Mouse (Mus musculus) cerebellum, adult 11-12 months (tissue): ENCODE data around the gene Pxt1.
"Not testable (repeated sequence)": the region's sequence is repeated elsewhere in the genome, so short reads cannot be mapped to it uniquely, and the experiment has no call there.

Experiments
- DNase-seq: peaks from one replicate; pipeline ENCODE4 v3.0.0; 2022

Gene Pxt1

DNA sequence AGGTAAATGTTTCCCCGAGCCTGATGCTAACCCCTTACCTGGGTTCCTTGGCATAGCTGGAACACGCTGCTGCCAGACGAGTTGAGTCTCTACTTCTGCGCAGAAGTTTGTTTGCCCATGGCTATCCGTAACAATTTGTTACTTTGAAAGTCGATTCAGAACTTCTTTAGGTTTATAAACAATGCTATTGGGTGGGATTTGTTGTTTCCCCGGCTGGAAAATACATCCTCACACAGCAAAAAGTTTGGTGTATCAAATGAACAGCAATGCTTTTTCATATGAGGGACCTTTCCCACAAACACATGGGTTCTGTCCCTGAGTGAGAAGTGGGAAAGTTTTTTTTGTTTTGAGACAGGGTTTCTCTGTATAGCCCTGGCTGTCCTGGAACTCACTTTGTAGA is at the start of gene Pxt1:
Pxt1 (minus strand) TSS at position 101 of the 400 bp plus-strand sequence.
- no peak for DNase-seq

DNA sequence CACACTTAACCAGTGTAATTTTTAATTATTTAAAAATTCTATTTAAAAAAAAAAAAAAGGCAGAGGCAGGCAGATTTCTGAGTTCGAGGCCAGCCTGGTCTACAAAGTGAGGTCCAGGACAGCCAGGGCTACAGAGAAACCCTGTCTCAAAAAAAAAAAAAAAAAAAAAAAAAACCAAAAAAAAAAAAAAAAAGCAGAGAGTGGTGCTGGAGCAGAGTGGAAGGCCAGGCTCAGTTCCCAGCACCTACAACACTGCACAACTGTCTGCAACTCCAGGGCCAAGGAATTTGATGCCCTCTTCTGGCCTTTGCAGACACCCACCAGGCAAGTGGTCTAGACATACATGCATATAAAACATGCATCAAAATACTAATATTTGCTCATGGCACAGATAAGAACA is 49.4 kb upstream of the Pxt1 start:
- not testable (repeated sequence) for DNase-seq

DNA sequence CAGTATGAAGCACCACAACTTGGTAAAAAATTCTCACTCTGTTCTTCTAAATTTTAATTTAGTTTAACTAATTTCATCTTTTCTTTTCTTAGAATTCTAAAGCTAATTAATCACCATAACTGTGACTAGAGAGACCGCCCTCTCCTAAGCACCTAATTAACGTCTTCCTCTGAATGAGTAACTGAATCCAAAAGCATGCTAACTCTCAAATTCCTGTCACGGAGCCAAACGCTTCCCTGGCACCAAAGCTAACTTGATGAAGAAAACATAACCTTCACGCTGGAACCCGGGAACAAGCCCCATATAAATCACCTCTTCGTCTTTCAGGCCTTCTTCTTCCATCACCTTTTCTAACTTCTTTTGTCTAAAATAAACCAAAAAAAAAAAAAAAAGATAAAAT is 48.5 kb upstream of the Pxt1 start:
- DNase-seq = no peak

DNA sequence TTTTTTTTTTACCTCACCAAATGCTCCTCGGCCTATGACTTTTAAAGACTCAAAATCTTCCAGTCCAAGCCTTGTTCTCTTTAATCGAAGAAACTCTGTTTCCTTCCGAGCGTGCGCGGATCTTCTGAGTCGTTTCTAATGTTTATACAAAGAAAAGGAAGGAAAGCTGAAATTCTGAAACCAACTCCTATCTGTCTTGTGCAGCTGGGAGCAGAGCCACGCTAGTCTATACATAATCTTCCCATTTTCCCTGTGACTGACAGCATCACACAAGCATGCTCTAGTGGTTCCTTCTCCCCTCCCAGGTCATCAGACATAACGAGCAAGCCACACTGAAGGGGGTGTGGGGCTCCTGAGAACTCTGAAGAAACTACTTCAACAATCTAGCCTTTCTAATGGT is 47.6 kb upstream of the Pxt1 start:
- no peak for DNase-seq

DNA sequence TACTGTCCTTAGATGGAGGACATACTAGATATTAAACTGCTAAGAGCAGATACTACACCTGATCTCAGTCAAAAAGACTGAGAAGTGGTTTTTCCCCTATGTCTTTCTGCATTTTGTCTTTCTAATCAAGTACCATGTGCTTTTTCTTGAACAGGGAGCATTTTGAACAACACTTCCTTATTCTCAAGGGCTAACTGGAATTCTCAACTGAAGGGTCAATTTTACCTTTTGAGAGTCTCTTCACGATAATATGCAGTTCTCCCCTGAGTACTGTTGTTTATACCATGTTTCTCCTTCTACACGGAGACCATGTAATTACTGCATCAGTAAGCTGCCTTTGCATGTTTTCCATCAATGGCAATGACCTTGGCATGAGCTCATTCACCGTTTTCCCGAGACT is 46.4 kb upstream of the Pxt1 start:
- DNase-seq = no peak

DNA sequence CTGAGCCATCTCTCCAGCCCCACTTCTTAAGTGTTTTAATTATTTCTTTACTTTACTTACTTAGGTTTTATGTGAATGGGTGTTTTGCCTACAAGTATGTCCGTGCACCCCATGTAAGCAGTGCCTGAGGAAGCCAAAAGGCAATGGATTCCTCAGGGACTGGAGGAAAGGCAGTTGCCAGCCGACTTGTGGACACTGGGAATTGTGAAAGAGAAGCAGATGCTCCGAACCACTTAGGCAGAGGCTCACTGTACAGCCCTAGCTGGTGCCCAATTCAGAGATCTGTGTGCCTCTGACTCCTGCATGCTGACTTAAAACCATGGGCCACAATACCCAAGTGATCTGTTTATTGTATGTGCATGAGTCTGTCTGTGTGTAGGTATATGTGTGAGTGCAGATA is 45.4 kb upstream of the Pxt1 start:
- DNase-seq = no peak

DNA sequence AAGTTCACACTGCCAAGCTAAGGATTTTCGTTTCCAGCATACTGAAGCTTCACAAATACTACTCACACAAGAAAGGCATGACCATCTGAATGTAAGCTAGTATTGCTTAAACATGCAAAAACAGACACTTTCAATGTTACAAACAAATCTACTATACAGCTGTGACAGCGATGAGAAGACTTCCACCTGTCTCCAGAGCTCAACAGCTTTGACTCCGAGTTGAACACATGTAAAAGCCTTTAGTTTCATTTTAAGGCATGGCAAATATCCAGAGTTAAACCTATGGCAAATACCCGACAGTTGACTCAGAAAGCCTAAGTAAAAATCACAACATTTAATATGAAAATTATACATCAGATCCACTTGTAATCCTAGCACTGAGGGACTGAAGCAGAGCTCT is 44.7 kb upstream of the Pxt1 start:
- DNase-seq = no peak

DNA sequence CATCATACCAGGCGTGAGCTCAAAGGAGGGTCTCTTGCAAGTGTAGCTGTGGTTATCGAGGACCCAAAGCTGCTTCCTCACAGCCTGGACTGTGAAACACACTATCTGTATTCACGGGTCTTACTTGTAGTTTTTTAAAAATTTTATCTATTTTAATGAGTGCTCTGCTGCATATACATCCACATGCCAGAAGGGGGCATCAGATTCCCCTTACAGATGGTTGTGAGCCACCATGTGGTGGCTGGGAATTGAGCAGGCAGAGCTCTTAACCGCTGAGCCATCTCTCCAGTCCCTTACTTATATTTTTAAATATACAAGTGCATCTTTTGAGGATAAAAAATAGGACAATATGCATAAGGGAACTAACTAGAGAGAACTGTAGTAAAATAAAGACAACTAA is 44.1 kb upstream of the Pxt1 start:
- DNase-seq = no peak

DNA sequence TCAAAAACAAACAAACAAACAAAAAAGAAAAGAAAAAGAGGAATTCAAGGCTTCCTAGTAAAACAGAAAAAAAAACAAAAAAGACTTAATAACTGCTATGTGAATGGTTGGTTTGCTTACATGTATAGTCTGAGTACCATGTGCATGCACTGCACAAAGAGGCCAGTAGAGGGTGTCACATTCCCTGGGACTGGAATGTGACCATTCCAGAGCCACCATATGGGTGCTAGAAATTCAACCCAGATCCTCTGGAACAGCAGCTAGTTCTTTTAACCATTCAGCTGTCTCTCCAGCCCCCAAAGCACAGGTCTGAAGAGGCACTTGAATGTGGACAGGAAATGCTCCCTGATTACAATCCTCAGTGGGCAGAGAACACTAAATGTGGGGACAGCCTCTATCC is 43.2 kb upstream of the Pxt1 start:
- no peak for DNase-seq

DNA sequence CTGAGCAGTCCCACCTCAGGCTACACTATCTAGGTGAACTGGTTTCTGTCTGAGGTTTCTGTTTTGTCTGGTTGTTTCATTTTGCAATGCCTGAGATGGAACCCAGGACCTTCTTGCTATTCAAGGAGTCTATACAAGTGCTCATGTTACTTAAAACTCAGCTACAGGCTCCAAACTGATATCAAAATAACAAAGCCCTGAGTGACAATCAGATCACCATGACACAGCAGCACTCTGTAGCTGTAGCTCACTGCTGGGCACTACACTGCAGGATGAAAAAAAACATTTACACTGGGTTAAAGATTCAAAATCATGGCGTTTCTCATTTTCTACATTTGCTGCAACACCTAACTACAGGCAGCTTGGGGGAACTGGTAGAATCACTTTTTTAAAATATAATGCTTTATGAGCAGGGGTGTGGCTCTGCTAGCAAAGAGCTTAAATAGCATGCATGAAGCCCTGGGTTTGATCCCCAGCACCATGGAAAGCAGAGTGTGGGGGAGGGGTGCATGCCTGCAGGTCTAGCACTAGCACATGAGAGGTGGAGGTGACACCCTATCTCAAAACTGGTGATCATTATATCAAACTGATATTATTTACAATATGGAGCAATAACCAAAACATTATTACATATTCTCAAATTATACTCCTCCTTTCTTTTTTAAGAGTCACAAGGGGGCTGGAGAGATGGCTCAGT is 41.2 kb upstream of the Pxt1 start:
- DNase-seq = no peak

DNA sequence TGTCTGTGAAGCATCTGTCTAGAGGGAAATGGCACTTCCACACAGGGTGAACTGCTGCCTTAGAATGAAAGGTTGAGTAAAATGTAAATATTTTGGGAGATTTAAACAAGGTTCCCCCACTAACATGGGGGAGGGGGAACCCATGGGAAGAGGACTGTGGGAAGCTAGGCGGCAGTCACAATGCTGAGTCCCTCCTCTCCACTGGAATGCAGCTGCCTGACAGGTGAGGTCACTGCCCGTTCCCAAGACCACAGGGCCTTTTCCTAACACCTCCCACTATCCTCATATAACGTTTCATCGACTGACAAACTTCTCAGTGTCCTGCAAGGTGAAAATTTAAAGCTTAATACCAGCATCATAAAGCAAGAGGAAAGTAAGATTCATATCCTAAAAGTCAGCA is 39.0 kb upstream of the Pxt1 start:
- no peak for DNase-seq

DNA sequence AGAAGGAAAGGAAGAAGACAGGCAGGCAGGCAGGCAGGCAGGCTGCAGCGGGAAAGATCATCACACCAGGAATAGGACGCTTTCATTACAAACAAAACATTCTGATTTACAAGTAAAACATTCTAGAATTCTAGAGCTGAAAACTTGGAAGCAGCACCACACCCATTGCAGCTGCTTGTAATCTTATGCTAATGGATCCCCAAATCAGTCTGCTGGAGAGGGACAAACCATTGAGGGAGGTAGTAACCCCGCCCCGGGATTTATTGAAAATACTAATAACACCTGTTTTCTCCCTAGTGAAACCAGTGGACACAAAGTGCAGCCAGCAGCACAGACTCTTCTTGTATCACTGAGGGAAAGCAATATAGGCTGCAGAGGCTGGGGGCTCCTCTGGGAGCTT is 37.4 kb upstream of the Pxt1 start:
- DNase-seq = no peak

DNA sequence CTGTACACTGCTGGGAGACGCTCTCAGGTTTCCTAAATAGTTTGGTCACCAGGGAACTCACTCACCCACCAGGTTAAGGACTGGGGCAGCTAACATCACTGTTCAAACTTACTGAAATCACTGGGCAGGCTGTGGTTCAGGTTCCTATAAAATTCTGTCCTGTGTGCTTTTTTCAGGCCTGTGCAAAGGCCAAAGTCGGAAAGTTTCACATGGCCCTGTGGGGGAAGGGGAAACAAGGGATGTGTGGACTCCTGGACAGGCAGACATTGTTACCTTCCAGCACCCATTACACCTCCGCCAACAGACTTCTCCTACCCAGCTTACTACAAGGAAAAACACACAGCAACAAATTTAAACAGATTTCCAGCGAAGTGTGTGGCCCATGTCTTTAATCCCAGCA is 35.5 kb upstream of the Pxt1 start:
- no peak for DNase-seq

DNA sequence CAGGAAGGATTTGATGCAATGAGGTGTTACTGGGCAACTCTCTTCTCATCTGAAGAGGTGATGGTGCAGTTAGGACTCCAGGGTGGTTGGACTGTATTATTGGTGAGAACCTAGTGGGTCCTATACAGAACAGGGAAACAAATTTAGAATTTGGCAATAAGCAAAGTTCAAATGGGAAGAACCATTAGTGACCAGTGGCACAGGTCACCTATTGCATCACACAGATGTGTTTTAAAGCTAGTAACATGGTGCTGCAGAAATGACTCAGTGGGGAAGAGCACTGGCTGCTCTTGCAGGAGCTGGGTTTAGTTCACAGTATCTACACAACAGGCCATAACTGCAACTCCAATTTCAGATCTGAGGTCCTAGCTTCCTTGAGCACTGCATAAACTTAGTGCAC is 26.5 kb upstream of the Pxt1 start:
- no peak for DNase-seq

DNA sequence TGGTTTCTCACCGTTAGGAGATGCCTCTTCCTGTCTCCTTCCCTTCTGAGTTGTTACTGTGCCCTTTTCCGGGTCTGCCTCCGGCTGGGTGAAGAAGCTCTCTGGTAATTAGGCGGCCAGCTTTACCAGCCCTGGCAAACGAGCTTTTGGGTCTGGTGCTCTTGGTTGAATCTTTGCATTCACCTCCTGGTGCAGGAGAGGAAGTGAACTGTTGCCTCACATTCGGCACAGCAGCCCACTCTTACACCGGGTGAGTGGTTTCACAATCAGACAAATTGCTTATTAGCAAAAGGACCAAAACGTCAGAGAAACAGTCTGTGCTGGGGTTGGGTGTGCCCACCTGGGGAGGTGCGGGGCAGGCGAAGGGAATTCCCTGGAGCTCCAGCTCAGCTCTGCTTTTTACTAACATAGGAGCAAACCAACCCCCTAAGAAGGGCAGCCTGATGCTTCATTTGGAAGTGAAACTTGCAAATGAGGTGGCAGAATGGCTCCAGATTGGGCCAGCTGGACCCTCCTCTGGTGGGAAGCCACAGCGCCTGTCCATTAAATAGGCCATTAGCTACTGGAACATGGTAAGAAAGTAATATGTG is 23.5 kb upstream of the Pxt1 start:
- no peak for DNase-seq

DNA sequence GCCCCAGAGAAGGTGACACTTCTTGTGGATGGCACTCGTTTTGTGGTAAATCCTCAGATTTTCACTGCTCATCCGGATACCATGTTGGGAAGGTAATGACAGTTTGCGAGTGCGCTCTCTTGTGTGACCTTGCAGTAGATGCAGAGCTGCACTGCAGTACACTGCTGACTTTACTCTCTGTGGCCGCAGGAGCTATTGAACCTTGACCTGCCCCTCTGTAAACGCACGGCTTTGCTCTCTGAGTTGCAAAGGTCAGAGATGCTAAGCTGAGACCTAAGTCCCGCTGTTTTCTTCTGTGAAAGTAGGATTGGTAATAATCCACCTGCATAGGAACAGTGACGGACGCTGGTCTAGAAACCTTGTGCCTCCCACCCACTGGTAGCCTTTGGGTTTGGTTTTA is 18.0 kb upstream of the Pxt1 start:
- no peak for DNase-seq

DNA sequence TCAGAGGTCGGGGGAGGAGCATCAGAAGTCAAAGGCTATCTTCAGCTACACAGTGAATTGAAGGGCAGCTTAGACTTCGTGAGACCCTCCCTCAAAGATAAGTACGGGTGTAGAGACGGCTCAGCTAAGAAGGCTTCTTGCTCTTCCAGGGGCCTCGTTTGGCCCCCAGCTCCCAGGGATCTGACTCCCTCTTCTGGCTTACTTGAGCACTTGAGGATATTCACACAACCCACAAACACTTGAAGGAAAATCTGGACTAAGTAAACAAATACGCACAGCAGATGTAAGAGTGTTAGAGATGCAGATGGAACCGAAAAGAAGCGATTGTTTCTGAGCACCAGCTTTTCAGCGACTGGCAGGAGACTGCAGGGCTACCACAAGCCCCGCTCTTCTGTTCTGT is 17.0 kb upstream of the Pxt1 start:
- DNase-seq = no peak

DNA sequence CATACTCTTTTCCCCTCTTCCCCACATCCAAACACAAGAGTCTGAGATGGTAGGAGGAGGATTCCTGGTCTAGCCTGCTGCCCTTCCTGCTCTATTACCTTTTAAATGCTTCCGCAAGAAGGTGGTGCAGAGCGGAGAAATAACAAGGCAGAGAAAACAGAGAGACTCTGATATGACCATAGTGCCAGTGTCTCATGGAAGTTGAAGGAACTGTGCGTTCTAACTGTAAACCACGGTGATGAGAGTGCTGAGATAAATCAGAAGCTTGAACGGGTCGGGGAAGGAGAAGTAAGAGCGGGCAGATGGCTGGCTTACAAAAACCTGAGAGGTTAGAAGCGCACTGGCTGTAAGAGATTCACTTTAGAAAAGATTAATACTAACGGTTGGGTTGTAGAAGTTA is 10.8 kb upstream of the Pxt1 start:
- DNase-seq = no peak

DNA sequence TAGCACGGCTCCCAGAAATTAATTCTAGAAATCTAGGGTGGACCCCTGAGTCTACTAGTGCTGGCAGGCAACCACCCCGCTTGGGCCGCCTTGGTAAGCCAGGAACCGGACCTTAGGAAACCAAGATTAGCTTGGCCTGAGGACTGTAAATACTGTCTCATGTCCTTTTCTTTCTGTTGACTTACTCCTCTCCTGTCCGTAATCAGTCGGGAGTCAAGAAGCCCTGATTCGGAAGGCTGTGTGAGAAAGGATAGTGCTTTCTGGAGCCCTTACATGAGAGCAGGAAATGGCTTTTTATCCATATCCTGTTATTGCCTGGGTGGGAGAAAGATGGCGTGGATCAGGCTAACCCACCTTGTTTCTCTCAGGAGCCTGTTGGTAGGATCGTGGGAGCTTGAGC is 9.6 kb upstream of the Pxt1 start:
- DNase-seq = no peak

DNA sequence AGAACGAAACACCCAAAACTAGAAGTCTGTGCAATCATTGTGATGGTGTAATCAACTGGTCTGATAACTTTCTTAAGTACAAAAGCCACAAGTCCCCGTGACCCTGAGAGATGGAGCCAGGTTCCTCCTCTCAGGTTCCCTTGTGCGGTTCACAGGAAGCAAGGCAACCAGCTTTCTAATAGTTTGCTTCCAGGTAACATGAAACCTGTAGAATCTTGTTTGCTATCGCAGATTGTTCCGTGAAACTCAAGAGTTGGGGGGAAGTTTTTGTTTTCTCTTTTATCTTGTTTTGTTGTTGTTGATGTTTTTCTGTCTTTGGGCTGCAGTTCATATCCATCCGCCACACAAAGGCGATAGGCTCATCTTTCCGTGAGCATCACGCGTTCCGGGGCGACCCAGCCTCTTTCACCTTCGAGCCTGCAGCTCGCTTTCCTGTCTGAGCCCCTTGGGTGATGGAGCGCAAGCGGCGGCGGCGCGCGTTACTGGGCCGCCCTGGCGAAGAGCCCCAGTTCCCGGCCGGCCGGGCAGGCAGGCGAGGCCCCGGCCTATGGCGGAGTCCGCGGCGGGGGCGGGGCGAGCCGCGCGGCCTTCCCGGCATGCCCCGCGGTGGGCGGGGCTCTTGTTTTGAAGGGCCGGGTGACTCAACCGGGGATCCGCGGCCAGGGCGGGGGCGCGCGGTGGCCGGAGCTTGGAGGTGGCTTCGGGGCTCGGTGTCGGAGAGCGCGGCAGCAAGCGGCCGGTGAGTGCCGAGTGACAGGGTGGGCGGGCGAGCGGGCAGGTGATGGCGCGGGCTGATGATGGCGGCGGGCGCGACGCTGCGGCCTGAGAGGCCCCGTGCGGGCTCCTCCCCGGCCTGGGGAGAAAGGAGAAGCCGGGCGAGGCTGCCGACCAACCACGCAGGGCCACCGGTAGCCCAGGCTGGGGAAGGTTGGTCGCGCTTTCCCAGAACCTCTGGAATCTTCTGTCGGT is 8.5 kb upstream of the Pxt1 start, which contains the start of gene Kctd20:
Kctd20 (plus strand) TSS at position 120 of the 969 bp plus-strand sequence.
- DNase-seq = peak; percentile 94

DNA sequence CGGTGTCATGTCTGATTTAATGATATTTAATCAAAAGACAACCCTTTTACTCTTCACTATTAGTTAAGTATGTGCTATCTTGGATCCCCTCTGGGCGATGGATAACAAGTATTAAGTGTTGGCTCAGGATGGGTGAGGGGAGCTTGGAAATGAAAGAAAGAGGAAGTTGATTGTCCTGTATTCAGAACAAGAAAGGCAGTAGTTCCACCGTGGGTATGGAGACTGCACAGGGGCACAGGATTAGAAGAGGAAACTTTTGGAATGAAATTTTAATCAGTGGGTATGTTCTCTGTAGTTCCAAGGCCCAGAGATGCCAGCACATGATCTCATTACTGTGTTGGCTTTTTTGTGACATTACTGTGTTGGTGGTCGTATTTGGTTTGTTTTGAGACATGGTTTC is 7.1 kb upstream of the Pxt1 start:
- no peak for DNase-seq

DNA sequence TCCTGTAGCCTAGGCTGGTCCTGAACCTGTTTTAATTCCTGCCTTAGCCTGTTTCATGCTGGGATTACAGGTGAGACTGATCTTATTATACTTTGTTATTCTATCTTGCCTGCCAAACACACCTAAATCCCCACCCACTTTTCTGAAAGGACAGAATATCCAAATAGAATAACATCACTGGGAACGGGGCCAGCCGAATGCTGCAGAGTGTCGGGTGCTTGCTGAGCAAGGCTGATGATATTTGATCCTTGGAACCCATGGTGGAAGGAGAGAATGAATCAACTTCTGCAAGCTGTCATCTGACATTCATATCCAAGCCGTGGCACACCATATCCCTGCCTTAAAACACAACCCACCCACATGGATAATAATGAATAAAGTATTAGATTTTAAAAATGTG is 5.0 kb upstream of the Pxt1 start:
- no peak for DNase-seq

DNA sequence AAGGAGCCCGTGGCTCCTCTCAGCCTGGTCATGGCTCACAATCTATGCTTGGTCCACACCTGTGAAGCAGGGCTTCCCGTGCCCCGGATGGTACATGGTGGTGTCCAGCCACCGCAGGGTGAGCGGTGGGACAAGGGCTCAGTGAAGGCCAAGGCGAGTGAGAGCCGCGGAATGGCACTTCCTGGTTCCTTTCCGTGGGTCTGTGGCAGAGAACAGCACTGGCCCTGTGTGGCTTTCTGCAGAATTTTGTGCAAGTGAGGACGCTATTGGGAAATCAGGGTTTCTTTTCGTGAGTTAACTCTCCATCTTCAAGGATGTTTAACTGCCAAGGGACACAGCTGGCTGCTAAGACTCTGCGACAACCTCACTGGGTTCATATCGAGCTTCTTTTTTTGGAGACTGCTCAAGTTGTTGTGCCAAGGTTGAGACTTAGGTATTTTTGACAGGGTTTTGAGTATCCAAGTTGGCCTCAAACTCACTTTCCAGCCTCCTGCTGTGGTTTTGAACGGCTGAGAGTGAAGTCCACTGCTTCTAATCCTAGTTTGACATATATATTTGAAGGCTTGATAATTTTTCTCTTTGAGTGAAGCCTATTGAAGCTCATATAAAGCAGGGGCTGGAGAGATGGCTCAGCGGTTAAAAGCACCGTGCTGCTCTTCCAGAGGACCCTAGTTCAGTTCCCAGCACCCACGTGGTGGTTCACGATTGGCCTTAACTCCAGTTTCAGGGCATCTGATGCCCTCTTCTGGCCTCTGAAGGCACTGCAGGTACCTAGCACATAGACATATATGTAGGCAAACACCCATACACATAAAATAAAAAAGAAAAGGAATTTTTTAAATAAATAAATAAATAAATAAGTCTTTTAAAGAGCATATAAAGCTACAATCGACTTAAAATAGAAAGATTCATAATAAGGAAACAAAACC is 3.6 kb upstream of the Pxt1 start:
- no peak for DNase-seq
